Mouse (Mus musculus) B cell, adult 2 months (primary cell): ENCODE measurements around the gene Gpr155.

Source experiments
- DNase-seq, 2 experiments: peaks; one replicate each; pipeline ENCODE4 v3.0.0; 2022

The Gpr155 gene

GRCm38 (mm10) chr2:73317426-73317825 lies 68.9 kb downstream of the Gpr155 start:
- no peak for DNase-seq

- DNase-seq: no peak
These were observed 72.1 kb downstream of the Gpr155 start for GRCm38 (mm10) chr2:73314311-73314710.

DNA sequence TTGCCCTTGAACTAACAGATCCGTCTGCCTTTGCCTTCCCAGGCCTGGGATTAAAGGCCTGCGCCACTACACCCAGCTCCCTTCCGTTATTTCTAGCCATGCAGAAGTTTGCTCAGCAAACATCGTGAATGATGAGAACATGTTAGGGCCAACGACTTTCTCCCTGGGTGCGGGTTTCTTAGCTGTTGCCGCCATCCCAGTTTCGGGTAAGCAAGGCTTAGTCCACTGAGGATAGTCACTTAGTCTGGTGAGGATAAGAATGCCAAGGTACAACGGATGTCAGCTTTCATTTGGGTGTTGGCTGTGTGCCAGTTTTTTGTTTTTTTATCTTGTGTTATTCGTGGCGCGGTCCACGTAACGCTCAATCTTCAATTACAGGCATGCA lies 73.3 kb downstream of the Gpr155 start:
- peak; percentile 42 to 44 for DNase-seq

DNA sequence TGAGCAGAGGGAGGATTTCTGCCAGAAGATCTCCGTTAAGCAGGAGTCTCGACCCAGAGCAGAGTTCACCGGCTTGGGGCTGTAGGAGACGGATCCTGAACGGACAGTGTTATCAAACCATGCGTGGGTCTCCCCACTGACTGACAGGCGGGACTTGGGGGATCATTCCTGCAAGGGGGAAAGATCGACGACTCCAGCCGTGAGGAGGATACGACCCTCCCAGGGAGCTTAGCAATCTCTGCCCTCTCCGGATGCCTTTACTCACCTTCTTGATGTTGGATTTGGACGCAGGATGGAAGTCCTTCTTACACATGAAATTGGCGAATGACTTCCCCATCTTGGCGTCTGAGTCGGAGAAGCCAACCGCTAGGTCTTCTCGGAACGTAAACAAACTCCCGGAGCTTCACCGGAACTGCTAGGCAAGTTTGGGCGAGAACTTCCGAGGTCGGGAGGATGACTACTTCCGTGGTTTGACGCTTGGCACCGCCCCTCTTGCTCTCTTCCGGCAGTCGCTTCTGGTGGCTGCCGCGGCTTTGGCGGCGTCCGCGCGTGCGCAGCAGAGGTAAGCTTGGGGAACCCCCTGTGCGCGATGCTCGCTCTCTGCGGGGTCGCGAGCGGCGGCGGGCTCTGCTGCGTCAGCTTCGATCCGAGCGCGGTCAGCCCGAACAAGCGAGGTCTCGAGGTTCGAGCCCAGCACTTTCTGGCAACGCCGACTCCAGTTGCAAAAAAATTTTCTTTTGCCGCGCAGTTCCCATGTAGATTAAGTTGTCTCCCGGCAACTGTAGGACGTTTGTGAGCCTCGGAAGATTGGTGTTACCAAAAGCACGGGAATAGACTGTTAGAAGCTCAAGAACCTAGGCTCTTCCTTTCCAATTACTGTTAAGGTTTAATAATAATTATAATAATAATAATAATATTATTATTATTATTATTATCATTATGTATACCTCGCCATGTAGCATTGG lies 73.9 kb downstream of the Gpr155 start, which contains the start of the genes Scrn3 and Cir1:
Scrn3 (plus strand) TSS at position 450 of the 965 bp plus-strand sequence.
Cir1 (minus strand) TSS at position 550 of the 965 bp plus-strand sequence.
- peak; percentile 94 for DNase-seq

- DNase-seq: no peak
These were observed 80.4 kb downstream of the Gpr155 start for GRCm38 (mm10) chr2:73306006-73306405.

- DNase-seq: no peak
These were observed 81.9 kb downstream of the Gpr155 start for GRCm38 (mm10) chr2:73304506-73304905.

- no peak for DNase-seq
These were observed 83.7 kb downstream of the Gpr155 start for GRCm38 (mm10) chr2:73302722-73303121.

DNA sequence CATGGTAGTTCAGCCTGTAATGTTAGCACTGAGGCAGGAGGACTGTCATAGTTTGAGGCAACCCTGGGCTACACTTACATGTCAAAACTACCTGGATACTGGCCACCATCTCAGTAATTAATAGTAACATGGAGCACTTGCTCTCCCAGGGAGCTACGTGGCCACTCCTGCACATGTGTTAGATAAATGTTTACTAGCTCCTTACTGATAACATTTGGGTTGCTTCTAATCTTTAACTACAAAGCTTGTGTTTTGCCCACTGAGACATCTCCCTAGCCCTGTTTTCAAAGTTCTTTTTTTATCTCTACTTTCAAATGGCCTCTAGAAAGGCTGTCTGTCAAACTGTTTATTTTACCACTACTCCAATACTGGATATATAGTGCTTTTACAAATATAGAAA lies 84.4 kb downstream of the Gpr155 start:
- no peak for DNase-seq

- no peak for DNase-seq
These were observed 87.5 kb downstream of the Gpr155 start for GRCm38 (mm10) chr2:73298841-73299240.

- no peak for DNase-seq
These were observed 88.2 kb downstream of the Gpr155 start for GRCm38 (mm10) chr2:73298154-73298553.

- DNase-seq: no peak
These were observed 91.3 kb downstream of the Gpr155 start for GRCm38 (mm10) chr2:73295023-73295422.
